Mouse (Mus musculus) testis, adult 2 months (tissue): Measurements from ENCODE around the gene Rangap1. TPM values are rescaled to one million over a fixed set of nuclear protein-coding genes. Genes with fewer than 3 reads are reported as not detected.

Source experiments
- H3K27ac ChIP-seq: fragments of 200-500 bp; 2 replicates; pipeline ENCODE4 v1.5.1; 2012; ENCODE audit warnings: low read depth, low read length; ENCODE audit not compliant: control insufficient read depth, insufficient read depth
- H3K27me3 ChIP-seq: fragments of 200-500 bp; 2 replicates; pipeline ENCODE4 v1.6.1; 2012; ENCODE audit warnings: mild to moderate bottlenecking, low read length, moderate library complexity; ENCODE audit not compliant: control insufficient read depth, insufficient read depth
- H3K36me3 ChIP-seq: fragments of 200-500 bp; 2 replicates; pipeline ENCODE4 v1.6.1; 2012; ENCODE audit warnings: mild to moderate bottlenecking, low read length; ENCODE audit not compliant: control insufficient read depth, insufficient read depth
- H3K4me1 ChIP-seq: fragments of 200-500 bp; 2 replicates; pipeline ENCODE4 v1.6.1; 2012; ENCODE audit warnings: low read length; ENCODE audit not compliant: control insufficient read depth, insufficient read depth
- H3K4me3 ChIP-seq: fragments of 200-500 bp; 2 replicates; pipeline ENCODE4 v1.5.1; 2012; ENCODE audit warnings: low read depth, mild to moderate bottlenecking, low read length, moderate library complexity, mixed read lengths; ENCODE audit not compliant: control insufficient read depth
- CTCF ChIP-seq: fragments of 200-500 bp; IDR thresholded peaks from 2 replicates; pipeline ENCODE4 v1.5.1; 2012; ENCODE audit warnings: low read depth, mild to moderate bottlenecking, inconsistent platforms, low read length, moderate library complexity; ENCODE audit not compliant: control insufficient read depth, insufficient read depth, insufficient replicate concordance
- POLR2A ChIP-seq: fragments of 200-500 bp; IDR thresholded peaks from 2 replicates; pipeline ENCODE4 v1.6.1; 2012; ENCODE audit warnings: low read depth, mild to moderate bottlenecking, inconsistent platforms, low read length, moderate library complexity; ENCODE audit not compliant: control insufficient read depth
- polyA plus RNA-seq: library from polyadenylated mRNA; depleted of rRNA; stranded (reverse); fragments of >200 nt; gene quantifications from 2 replicates; pipeline ENCODE4 v1.2.3, GENCODE M21; 2012; rRNA removed

The Rangap1 gene
- polyA plus RNA-seq, 1 experiment = 234 TPM

GRCm38 (mm10) chr15:81663697-81664561, 81.4 kb downstream of the Rangap1 start, which contains the start of gene L3mbtl2:
L3mbtl2 (plus strand) TSS chr15:81663889.
- Histone ChIP-seq H3K4me1 (no peaks in the 10 kb centered on the region), H3K4me3 (peak within 1 kb of the TSS; percentile 96), H3K36me3 (peaks cover 1% of the 10 kb centered on the region; the same call in 1 of the 2 replicates), H3K27ac (peak within 1 kb of the TSS; percentile 96), H3K27me3 (no peaks in the 10 kb centered on the region)
- TF ChIP-seq CTCF (no peak), POLR2A (peak; percentile 81)

GRCm38 (mm10) chr15:81663281-81663680, 82.0 kb downstream of the Rangap1 start:
- Histone ChIP-seq H3K36me3 (no peaks in the 10 kb centered on the region; the same call in 1 of the 2 replicates), H3K4me3 (peak overlapping the region; percentile 96), H3K4me1 (no peaks in the 10 kb centered on the region), H3K27ac (no peak overlapping the region), H3K27me3 (no peaks in the 10 kb centered on the region)
- TF ChIP-seq POLR2A (no peak), CTCF (no peak)

- no peaks in the 10 kb centered on the region for H3K27me3 ChIP-seq
- no peaks in the 10 kb centered on the region for H3K36me3 ChIP-seq
- H3K27ac ChIP-seq = no peak overlapping the region
- TF ChIP-seq POLR2A = no peak
- TF ChIP-seq CTCF = no peak
- no peaks in the 10 kb centered on the region for H3K4me1 ChIP-seq
- no peak overlapping the region for H3K4me3 ChIP-seq
Observed at GRCm38 (mm10) chr15:81661701-81662100, 83.6 kb downstream of the Rangap1 start.

Other genes with a start within 250 kb of the Rangap1 start
- 22.0 and 25.7 TPM in 2 replicates for gene Ep300, start 160.2 kb downstream of the Rangap1 start, polyA plus RNA-seq
- gene L3mbtl2, start 81.6 kb downstream of the Rangap1 start, polyA plus RNA-seq = 25.3 and 27.4 TPM in 2 replicates
- 3.8 and 4.6 TPM in 2 replicates for gene Chadl, start 48.2 kb downstream of the Rangap1 start, polyA plus RNA-seq
- 21.6 and 26.3 TPM in 2 replicates for gene Zc3h7b, start 473 bp downstream of the Rangap1 start, polyA plus RNA-seq
- gene Tef, start 56.9 kb upstream of the Rangap1 start, polyA plus RNA-seq = 36.1 and 38.9 TPM in 2 replicates
- gene Tob2, start 113.3 kb upstream of the Rangap1 start, polyA plus RNA-seq = 7.3 and 8.0 TPM in 2 replicates
- gene Phf5a, start 126.4 kb upstream of the Rangap1 start, polyA plus RNA-seq = 22.2 and 23.5 TPM in 2 replicates
- gene Aco2, start 126.8 kb upstream of the Rangap1 start, polyA plus RNA-seq = 112 and 118 TPM in 2 replicates
- gene Polr3h, start 180.7 kb upstream of the Rangap1 start, polyA plus RNA-seq = 11.9 and 12.9 TPM in 2 replicates
- gene Csdc2, start 191.2 kb upstream of the Rangap1 start, polyA plus RNA-seq = 8.1 and 9.2 TPM in 2 replicates
- 12.1 and 13.8 TPM in 2 replicates for gene Pmm1, start 215.4 kb upstream of the Rangap1 start, polyA plus RNA-seq
- 153 and 159 TPM in 2 replicates for gene 1700029P11Rik, start 235.0 kb upstream of the Rangap1 start, polyA plus RNA-seq
- gene Xrcc6, start 242.3 kb upstream of the Rangap1 start, polyA plus RNA-seq = 16.7 and 20.4 TPM in 2 replicates